Mouse (Mus musculus): Measurements from ENCODE around the gene Acan. TPM values are rescaled to one million over a fixed set of nuclear protein-coding genes. Genes with fewer than 3 reads are reported as not detected.

The Acan gene
- total RNA-seq, 2 experiments from 2014 or later: 0.10 to 0.28 TPM

- no peak for DNase-seq
Measured at GRCm38 (mm10) chr7:79139891-79140591, 86.8 kb downstream of the Acan start.

- peak; percentile 75 to 90 for DNase-seq
Measured at GRCm38 (mm10) chr7:79140897-79141296, 87.6 kb downstream of the Acan start.

DNA sequence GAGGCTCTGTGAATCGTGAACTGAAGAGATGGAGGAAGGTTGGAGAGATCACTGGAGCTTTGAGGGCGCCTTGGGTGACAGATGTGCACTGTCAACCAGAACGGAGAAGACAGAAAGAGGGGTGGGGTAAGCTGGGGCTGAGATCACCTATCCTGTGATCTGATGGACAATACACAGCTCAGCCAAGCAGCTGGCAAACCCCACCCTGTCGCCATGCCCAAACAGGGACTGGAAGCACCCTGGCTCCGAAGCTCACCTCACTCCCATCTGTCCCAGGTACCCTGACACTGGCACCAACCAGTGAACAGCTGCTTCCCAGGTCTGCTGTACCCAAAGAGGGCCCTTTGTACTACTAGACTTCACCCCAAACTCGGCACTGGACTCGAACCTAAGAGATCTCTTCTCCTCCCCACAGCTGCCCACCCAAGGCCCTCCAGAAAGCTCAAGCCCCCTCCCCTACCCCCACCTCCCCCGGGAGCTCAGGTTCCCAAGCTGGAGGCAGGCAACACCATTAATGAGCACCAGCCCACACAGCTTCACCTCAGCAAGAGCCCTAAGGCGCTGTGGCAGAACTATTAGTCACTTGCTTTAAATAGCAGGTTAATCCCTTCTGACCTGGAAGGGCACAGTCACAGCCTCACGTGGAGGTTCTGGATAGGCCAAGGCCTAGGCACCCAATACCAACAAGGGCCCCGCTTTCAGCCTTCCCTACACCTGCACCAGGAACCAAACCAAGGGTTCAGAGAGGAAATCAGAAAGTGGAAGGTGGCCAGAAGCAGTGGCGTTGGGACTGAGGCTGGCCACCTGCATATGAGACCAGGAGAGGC, 93.9 kb downstream of the Acan start:
- peak; percentile 65 to 68 for DNase-seq

DNA sequence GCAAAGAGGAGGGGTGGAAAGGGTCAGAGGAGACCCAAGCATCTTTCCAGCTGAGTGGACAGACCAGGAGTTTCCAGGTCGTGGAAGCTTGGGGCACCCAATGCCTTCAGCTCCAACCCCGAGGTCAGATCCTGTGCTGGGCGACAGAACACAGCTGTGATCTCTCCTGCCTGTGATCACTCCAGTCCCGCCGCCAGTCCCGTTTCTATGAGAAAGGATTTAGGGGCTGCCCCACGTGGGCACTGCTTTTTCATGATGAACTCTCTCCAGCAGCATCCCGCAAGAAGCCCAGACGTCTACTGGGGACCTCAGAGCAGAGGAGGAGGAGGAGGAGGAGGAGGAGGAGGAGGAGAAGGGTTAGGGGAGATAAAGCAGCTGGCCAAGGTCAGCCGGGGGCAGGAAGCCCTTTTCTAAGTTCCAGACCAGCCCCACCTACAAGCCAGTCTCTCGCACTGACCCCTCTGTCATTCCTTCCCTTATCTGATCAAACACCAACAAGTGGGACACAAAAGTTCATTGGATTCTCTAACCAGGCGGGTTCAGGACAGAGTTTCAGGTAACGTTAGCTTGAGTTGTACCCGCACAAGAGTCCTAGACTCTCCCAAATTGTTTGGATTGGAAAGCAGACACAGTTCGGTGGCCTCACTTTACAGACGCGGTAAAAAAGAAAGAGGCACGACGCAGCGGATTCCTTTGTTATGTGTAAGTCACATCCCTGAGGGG, 94.8 kb downstream of the Acan start:
- peak in 1 of 2 experiments; percentile 48 for DNase-seq

GRCm38 (mm10) chr7:79148711-79149266, 95.5 kb downstream of the Acan start, which contains the start of gene Mfge8:
Gene Mfge8, minus strand, starts transcription at chr7:79149060.
- peak; percentile 96 to 97 for DNase-seq

DNA sequence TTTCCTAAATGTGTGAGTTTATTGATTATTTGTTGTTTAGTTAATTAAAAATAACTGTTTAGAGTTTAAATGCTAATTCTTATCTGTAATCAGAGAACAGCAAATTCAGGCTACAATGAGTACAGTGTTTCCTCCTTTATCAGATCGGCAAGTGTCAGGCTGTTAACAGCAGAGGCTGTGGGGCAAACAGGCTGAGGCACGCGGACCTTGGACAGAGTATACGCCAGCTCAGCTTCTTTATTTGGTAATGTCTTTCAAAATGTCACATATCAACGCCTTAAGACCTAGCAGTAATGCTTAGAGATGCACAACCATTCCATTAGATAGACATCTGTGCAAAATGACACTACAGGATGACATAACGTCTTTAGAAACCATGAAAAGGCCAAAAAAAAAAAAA, 96.2 kb downstream of the Acan start:
- DNase-seq: peak in 1 of 2 experiments; percentile 38

GRCm38 (mm10) chr7:79159406-79159805, 106.1 kb downstream of the Acan start:
- no peak for DNase-seq

Other genes starting within 250 kb of the Acan start
- 10 to 100 TPM; 13.9 to 16.5 TPM for gene Det1, start 206.2 kb upstream of the Acan start, total RNA-seq (2021)
- 10 to 100 TPM; 35.8 to 37.0 TPM for gene Aen, start 157.6 kb upstream of the Acan start, total RNA-seq (2021)
- gene Isg20, start 140.1 kb upstream of the Acan start, total RNA-seq (2021): 1 to 10 TPM; 6.3 to 7.0 TPM
- under 1 TPM; 0.27 to 0.36 TPM for gene Hapln3, start 77.5 kb downstream of the Acan start, total RNA-seq (2021)
- 100 to 1,000 TPM; 120 to 144 TPM for gene Mfge8, start 95.6 kb downstream of the Acan start, total RNA-seq (2021)
- gene Abhd2, start 219.7 kb downstream of the Acan start, total RNA-seq (2021): 10 to 100 TPM; 33.0 to 36.3 TPM

Measured in heart, adult 18-20 months (tissue).